Mouse (Mus musculus): ENCODE results near the gene Pilrb2.
A peak's percentile ranks its signal among the peaks of the same experiment; 100 is the strongest.
"Not testable (repeated sequence)": the region's sequence is repeated elsewhere in the genome, so short reads cannot be mapped to it uniquely, and the experiment has no call there.

Gene Pilrb2

GRCm38 (mm10) chr5:137871644-137872380 lies at the start of gene Pilrb2:
TSS of gene Pilrb2 (minus strand) at chr5:137871815.
- DNase-seq (ENCODE audit: low spot score) = not testable (repeated sequence)

- DNase-seq (ENCODE audit: low spot score) = no peak
Measured at GRCm38 (mm10) chr5:137915550-137915949, 43.9 kb upstream of the Pilrb2 start.

- no peak for DNase-seq (ENCODE audit: low spot score)
Measured at GRCm38 (mm10) chr5:137914508-137914907, 42.9 kb upstream of the Pilrb2 start.

GRCm38 (mm10) chr5:137909564-137910262 lies 38.1 kb upstream of the Pilrb2 start:
- no peak for DNase-seq (ENCODE audit: low spot score)

- no peak for DNase-seq (ENCODE audit: low spot score)
Measured at GRCm38 (mm10) chr5:137897812-137898211, 26.2 kb upstream of the Pilrb2 start.

- DNase-seq (ENCODE audit: low spot score) = no peak
Measured at GRCm38 (mm10) chr5:137892954-137893353, 21.3 kb upstream of the Pilrb2 start.

- DNase-seq (ENCODE audit: low spot score) = no peak
Measured at GRCm38 (mm10) chr5:137887666-137888065, 16.1 kb upstream of the Pilrb2 start.

GRCm38 (mm10) chr5:137885894-137886293 lies 14.3 kb upstream of the Pilrb2 start:
- peak; percentile 25 for DNase-seq (ENCODE audit: low spot score)

- DNase-seq (ENCODE audit: low spot score) = no peak
Measured at GRCm38 (mm10) chr5:137883345-137883744, 11.7 kb upstream of the Pilrb2 start.

GRCm38 (mm10) chr5:137882922-137883321 lies 11.3 kb upstream of the Pilrb2 start:
- DNase-seq (ENCODE audit: low spot score) = no peak

- no peak for DNase-seq (ENCODE audit: low spot score)
Measured at GRCm38 (mm10) chr5:137877860-137878259, 6.2 kb upstream of the Pilrb2 start.

- no peak for DNase-seq (ENCODE audit: low spot score)
Measured at GRCm38 (mm10) chr5:137875054-137875453, 3.4 kb upstream of the Pilrb2 start.

GRCm38 (mm10) chr5:137872381-137872702 lies 727 bp upstream of the Pilrb2 start:
- not testable (repeated sequence) for DNase-seq (ENCODE audit: low spot score)

GRCm38 (mm10) chr5:137868600-137868999 lies 3.0 kb downstream of the Pilrb2 start:
- not testable (repeated sequence) for DNase-seq (ENCODE audit: low spot score)

- DNase-seq (ENCODE audit: low spot score) = not testable (repeated sequence)
Measured at GRCm38 (mm10) chr5:137864008-137864407, 7.6 kb downstream of the Pilrb2 start.

GRCm38 (mm10) chr5:137857960-137858710 lies 13.5 kb downstream of the Pilrb2 start, which contains the start of gene Pilrb1:
TSS of gene Pilrb1 (minus strand) at chr5:137858106.
- DNase-seq (ENCODE audit: low spot score) = not testable (repeated sequence)

GRCm38 (mm10) chr5:137856870-137857269 lies 14.7 kb downstream of the Pilrb2 start:
- DNase-seq (ENCODE audit: low spot score) = not testable (repeated sequence)

- not testable (repeated sequence) for DNase-seq (ENCODE audit: low spot score)
Measured at GRCm38 (mm10) chr5:137854907-137855306, 16.7 kb downstream of the Pilrb2 start.

GRCm38 (mm10) chr5:137850313-137850712 lies 21.3 kb downstream of the Pilrb2 start:
- not testable (repeated sequence) for DNase-seq (ENCODE audit: low spot score)

- not testable (repeated sequence) for DNase-seq (ENCODE audit: low spot score)
Measured at GRCm38 (mm10) chr5:137837110-137837509, 34.5 kb downstream of the Pilrb2 start.

- no peak for DNase-seq (ENCODE audit: low spot score)
Measured at GRCm38 (mm10) chr5:137836611-137837010, 35.0 kb downstream of the Pilrb2 start.

- DNase-seq (ENCODE audit: low spot score) = not testable (repeated sequence)
Measured at GRCm38 (mm10) chr5:137835966-137836520, 35.6 kb downstream of the Pilrb2 start, which contains the start of gene Pilra. TSS of gene Pilra (minus strand) at chr5:137836281.

Data from yolk sac, embryonic 10.5 days (tissue).